Mouse (Mus musculus) ES-Bruce4 (cell line): ENCODE measurements around the gene Ccm2.

ENCODE experiments used
- CTCF ChIP-seq: IDR thresholded peaks from one replicate; pipeline ENCODE4 v1.8.1; 2011; ENCODE audit warnings: low read depth, low read length
- EP300 ChIP-seq: IDR thresholded peaks from 2 replicates; pipeline ENCODE4 v1.6.1; 2011; ENCODE audit warnings: low read depth, low read length; ENCODE audit not compliant: insufficient read depth
- POLR2A ChIP-seq: IDR thresholded peaks from one replicate; pipeline ENCODE4 v1.8.1; 2011; ENCODE audit warnings: low read length; ENCODE audit not compliant: insufficient read depth

DNA sequence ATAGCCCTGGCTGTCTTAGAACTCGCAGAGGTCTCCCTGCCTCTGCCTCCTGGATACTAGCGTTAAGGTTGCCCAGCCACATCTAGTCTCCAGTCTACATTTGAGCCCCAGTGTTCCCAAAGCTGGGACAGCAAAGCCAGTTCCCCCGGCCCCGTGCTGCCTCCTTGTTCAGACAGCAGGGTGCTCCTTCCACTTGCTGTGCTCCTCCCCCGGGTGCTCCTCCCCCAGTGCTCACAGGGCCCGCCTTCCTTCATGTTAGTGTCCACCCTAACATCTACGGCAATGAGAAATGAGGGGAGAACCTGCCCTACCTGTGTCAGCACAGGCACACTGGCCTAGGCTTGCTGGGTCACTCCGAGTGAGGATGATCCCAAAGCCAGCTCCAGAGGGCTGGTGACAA is 39.1 kb downstream of the Ccm2 start:
- TF ChIP-seq CTCF (no peak), POLR2A (no peak), EP300 (no peak)
